ENCODE assay signal across 22 mouse cellular contexts in genomic region chr6:19415456-19415855, GRCm38 (mm10).
A peak's percentile ranks its signal among the peaks of the same experiment; 100 is the strongest.
DNase-seq lines count a peak whose midpoint lies in the region; ATAC-seq and TF ChIP-seq lines count a peak whose summit lies in the region.
"Had no signal": no experiment of that assay in that cellular context is flagged by ENCODE, and none has a peak within 500 bp of the region (broad histone marks: within the 10 kb centered on the region; RNA-seq: fewer than 3 reads in every experiment).

No protein-coding gene starts in this region.

- no peaks in the 10 kb centered on the region for H3K27me3 ChIP-seq in kidney, adult 2 months (replicated peaks; ENCODE audit: control insufficient read depth, insufficient read depth, low read length)
- no peaks in the 10 kb centered on the region for H3K27me3 ChIP-seq in intestine, embryonic 15.5 days (replicated peaks)
- H3K27me3 ChIP-seq in intestine, embryonic 16.5 days (replicated peaks; ENCODE audit: control insufficient read depth, insufficient read depth, low read length) = no peaks in the 10 kb centered on the region
- H3K27me3 ChIP-seq: embryonic facial prominence, embryonic 13.5 days; embryonic facial prominence, embryonic 15.5 days; forebrain, embryonic 12.5 days had no signal

- peak; percentile 91 for ATAC-seq in intestine, embryonic 15.5 days
- ATAC-seq in intestine, embryonic 16.5 days = peak; percentile 93
- ATAC-seq: forebrain, embryonic 14.5 days; forebrain, embryonic 16.5 days had no signal

- no peak overlapping the region for H3K27ac ChIP-seq in kidney, adult 2 months (ENCODE audit: insufficient read depth, low read depth, low read length)
- H3K27ac ChIP-seq in intestine, embryonic 15.5 days = no peak overlapping the region
- no peak overlapping the region for H3K27ac ChIP-seq in intestine, embryonic 16.5 days (ENCODE audit: low read length)
- H3K27ac ChIP-seq: embryonic facial prominence, embryonic 13.5 days; embryonic facial prominence, embryonic 15.5 days; forebrain, embryonic 10.5 days; forebrain, embryonic 12.5 days had no signal

- no peak overlapping the region for H3K4me3 ChIP-seq in kidney, adult 2 months (ENCODE audit: insufficient read depth, low read depth, low read length)
- no peak overlapping the region for H3K4me3 ChIP-seq in intestine, embryonic 15.5 days (replicated peaks)
- no peak overlapping the region for H3K4me3 ChIP-seq in intestine, embryonic 16.5 days (ENCODE audit: low read length)
- H3K4me3 ChIP-seq: embryonic facial prominence, embryonic 13.5 days; embryonic facial prominence, embryonic 15.5 days; erythroblast, embryonic 14.5 days; forebrain, embryonic 10.5 days; forebrain, embryonic 12.5 days had no signal

- TF ChIP-seq CTCF in kidney, adult 2 months (conservative IDR thresholded peaks at IDR 0.05; ENCODE audit: insufficient read depth, insufficient read length, low read depth, low read length) = no peak

- H3K9me3 ChIP-seq in intestine, embryonic 15.5 days = no peaks in the 10 kb centered on the region
- no peaks in the 10 kb centered on the region for H3K9me3 ChIP-seq in intestine, embryonic 16.5 days (ENCODE audit: control insufficient read depth, low read length)
- H3K9me3 ChIP-seq: embryonic facial prominence, embryonic 13.5 days; embryonic facial prominence, embryonic 15.5 days; forebrain, embryonic 10.5 days; forebrain, embryonic 12.5 days had no signal

- no peaks in the 10 kb centered on the region for H3K4me1 ChIP-seq in kidney, adult 2 months (ENCODE audit: control insufficient read depth, insufficient read depth, low read length)
- H3K4me1 ChIP-seq in intestine, embryonic 15.5 days (replicated peaks) = no peaks in the 10 kb centered on the region
- H3K4me1 ChIP-seq in intestine, embryonic 16.5 days (ENCODE audit: control insufficient read depth, insufficient read depth, low read length) = no peaks in the 10 kb centered on the region
- H3K4me1 ChIP-seq: embryonic facial prominence, embryonic 13.5 days; embryonic facial prominence, embryonic 15.5 days; forebrain, embryonic 10.5 days; forebrain, embryonic 12.5 days had no signal

- DNase-seq in kidney, postnatal 14 days = peak; percentile 1
- DNase-seq in kidney, adult 2 months = no peak
- no peak for DNase-seq in layer of hippocampus, adult 8-10 months (ENCODE audit: low spot score in 2 of 2)
- no peak for DNase-seq in cerebellum, postnatal 4 days (ENCODE audit: low spot score in 2 of 2)
- DNase-seq: adrenal gland, adult 2 months; adrenal gland, postnatal 10 days; adrenal gland, postnatal 25 days; cerebellum, adult 11 months; cerebellum, adult 18-20 months; cerebellum, adult 9-10 months; cerebellum, postnatal 10 days; cerebellum, postnatal 25 days; embryo, embryonic 11 days had no signal

- no peak overlapping the region for H3K9ac ChIP-seq in intestine, embryonic 15.5 days
- no peak overlapping the region for H3K9ac ChIP-seq in intestine, embryonic 16.5 days (ENCODE audit: low read depth, low read length)
- H3K9ac ChIP-seq: embryonic facial prominence, embryonic 13.5 days; embryonic facial prominence, embryonic 15.5 days; forebrain, embryonic 12.5 days had no signal

- WGBS in kidney, adult 2 months = 54% methylated on average over 3 of the region's 3 CpGs
- 67% methylated on average over 3 of the region's 3 CpGs for WGBS in intestine, embryonic 15.5 days
- 61% methylated on average over 3 of the region's 3 CpGs for WGBS in intestine, embryonic 16.5 days

- H3K4me2 ChIP-seq in intestine, embryonic 15.5 days (replicated peaks) = no peak overlapping the region
- H3K4me2 ChIP-seq in intestine, embryonic 16.5 days (ENCODE audit: low read depth, low read length) = no peak overlapping the region
- H3K4me2 ChIP-seq: embryonic facial prominence, embryonic 13.5 days; embryonic facial prominence, embryonic 15.5 days; forebrain, embryonic 12.5 days had no signal

- TF ChIP-seq POLR2A in kidney, adult 2 months (IDR thresholded peaks at IDR 0.05; ENCODE audit: low read depth, low read length) = no peak

- H3K36me3 ChIP-seq in kidney, adult 2 months (ENCODE audit: control insufficient read depth, insufficient read depth, low read length) = no peaks in the 10 kb centered on the region
- no peaks in the 10 kb centered on the region for H3K36me3 ChIP-seq in intestine, embryonic 15.5 days
- no peaks in the 10 kb centered on the region for H3K36me3 ChIP-seq in intestine, embryonic 16.5 days (ENCODE audit: control insufficient read depth, insufficient read depth, low read length)
- H3K36me3 ChIP-seq: embryonic facial prominence, embryonic 13.5 days; embryonic facial prominence, embryonic 15.5 days; forebrain, embryonic 10.5 days; forebrain, embryonic 12.5 days had no signal
